Mouse (Mus musculus) liver, adult 2 months (tissue): ENCODE data around the gene Sp9. TPM values are rescaled to one million over a fixed set of nuclear protein-coding genes. Genes with fewer than 3 reads are reported as not detected.

Source experiments
- DNase-seq: peaks from one replicate; pipeline ENCODE4 v3.0.0-alpha.2; 2011; ENCODE audit warnings: low read depth, low spot score; ENCODE audit errors: extremely low read depth
- H3K27ac ChIP-seq: fragments of 200-500 bp; replicated peaks from 2 replicates; pipeline ENCODE4 v1.5.1; 2012; ENCODE audit warnings: low read depth, mild to moderate bottlenecking, control low read depth, inconsistent platforms, low read length; ENCODE audit not compliant: insufficient read depth
- H3K27me3 ChIP-seq: fragments of 200-500 bp; 2 replicates; pipeline ENCODE4 v1.6.1; 2012; ENCODE audit warnings: mild to moderate bottlenecking, moderate library complexity, low read length, inconsistent platforms; ENCODE audit not compliant: control insufficient read depth, insufficient read depth
- H3K36me3 ChIP-seq: fragments of 200-500 bp; 2 replicates; pipeline ENCODE4 v1.6.1; 2012; ENCODE audit warnings: low read length, inconsistent platforms; ENCODE audit not compliant: control insufficient read depth, insufficient read depth
- H3K4me1 ChIP-seq: fragments of 200-500 bp; 2 replicates; pipeline ENCODE4 v1.6.1; 2011; ENCODE audit warnings: low read length; ENCODE audit not compliant: control insufficient read depth, insufficient read depth
- H3K4me3 ChIP-seq: fragments of 200-500 bp; 2 replicates; pipeline ENCODE4 v1.5.1; 2011; ENCODE audit warnings: low read depth, mild to moderate bottlenecking, control low read depth, low read length, moderate library complexity; ENCODE audit not compliant: insufficient read depth
- H3K79me2 ChIP-seq: fragments of 200-500 bp; 2 replicates; pipeline ENCODE4 v1.6.1; 2012; ENCODE audit warnings: inconsistent platforms, mild to moderate bottlenecking, low read length, moderate library complexity; ENCODE audit not compliant: control insufficient read depth, insufficient read depth
- H3K9ac ChIP-seq: fragments of 200-500 bp; 2 replicates; pipeline ENCODE4 v1.6.1; 2012; ENCODE audit warnings: low read depth, mild to moderate bottlenecking, control low read depth, inconsistent platforms, low read length
- CTCF ChIP-seq: fragments of 200-500 bp; IDR thresholded peaks from 2 replicates; pipeline ENCODE4 v1.5.1; 2011; ENCODE audit warnings: low read depth, low read length, control low read depth
- POLR2A ChIP-seq: fragments of 200-500 bp; IDR thresholded peaks from 2 replicates; pipeline ENCODE4 v1.6.1; 2011; ENCODE audit warnings: low read length, control low read depth; ENCODE audit not compliant: insufficient read depth; ENCODE audit errors: extremely low read depth
- WGBS: fragments of 180-500 bp; shearing (Covaris S2); methylation state at CpG from one replicate; pipeline ENCODE4 v1.1.7; 2018; 5-methylcytosine and 5-hydroxymethylcytosine counted together
- polyA plus RNA-seq: library from polyadenylated mRNA; depleted of rRNA; stranded (reverse); fragments of >200 nt; gene quantifications from 2 replicates; pipeline ENCODE4 v1.2.3, GENCODE M21; 2012
- total RNA-seq: library from RNA; depleted of rRNA; stranded (reverse); fragments of >200 nt; gene quantifications from 2 replicates; pipeline ENCODE4 v1.2.3, GENCODE M21; 2014

Sp9 gene
- total and polyA plus RNA-seq, 2 experiments: not detected

DNA sequence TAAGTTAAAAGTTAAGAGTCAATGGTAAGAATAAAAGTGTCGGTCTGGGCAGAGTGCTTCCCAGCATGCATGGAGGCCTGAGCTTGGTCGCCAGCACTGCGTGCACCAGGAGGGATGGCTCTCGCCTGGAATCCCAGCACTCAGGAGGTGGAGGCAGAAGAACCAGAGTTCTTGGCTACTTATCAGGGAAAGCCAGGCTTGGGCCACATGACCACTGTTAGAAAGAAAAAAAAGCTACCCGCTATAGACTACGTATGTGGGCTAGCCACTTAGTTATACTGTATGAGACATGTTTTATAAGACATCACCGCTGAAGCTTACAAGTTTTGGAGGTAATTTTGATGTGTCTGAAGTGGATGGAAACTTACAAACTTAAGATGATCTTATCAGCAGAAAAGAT is 26.4 kb downstream of the Sp9 start:
- TF ChIP-seq CTCF: no peak
- no peak for TF ChIP-seq POLR2A
- no peaks in the 10 kb centered on the region; the same call in 1 of the 2 replicates for H3K79me2 ChIP-seq
- H3K36me3 ChIP-seq: peaks cover 46% of the 10 kb centered on the region
- H3K9ac ChIP-seq: no peak overlapping the region
- H3K4me1 ChIP-seq: no peaks in the 10 kb centered on the region; the same call in 1 of the 2 replicates
- H3K27me3 ChIP-seq: no peaks in the 10 kb centered on the region
- no peak overlapping the region for H3K4me3 ChIP-seq
- no peak overlapping the region for H3K27ac ChIP-seq
- WGBS: 94% methylated on average over 7 of the region's 7 CpGs
- no peak for DNase-seq

DNA sequence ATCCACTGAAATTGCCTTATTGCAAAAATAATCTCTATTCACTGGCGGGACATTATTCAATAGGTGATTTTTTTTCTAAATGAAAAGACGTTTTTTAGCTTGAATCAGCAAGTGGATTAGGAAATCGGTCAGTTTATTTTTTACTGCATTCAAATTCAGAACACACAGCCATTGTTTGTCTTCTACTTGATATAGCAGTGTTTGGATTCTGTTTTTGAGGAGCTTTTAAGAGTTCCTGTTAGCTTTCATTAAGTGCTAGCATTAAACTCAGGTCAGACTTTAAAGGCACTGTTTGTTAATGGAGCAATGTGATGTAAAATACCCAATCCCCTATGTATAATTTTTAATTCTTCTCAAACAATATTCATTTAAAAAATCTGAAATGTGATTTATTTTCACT is 27.1 kb downstream of the Sp9 start:
- Histone ChIP-seq H3K4me3 (no peak overlapping the region), H3K9ac (no peak overlapping the region), H3K27me3 (no peaks in the 10 kb centered on the region), H3K79me2 (no peaks in the 10 kb centered on the region; the same call in 1 of the 2 replicates), H3K27ac (no peak overlapping the region), H3K36me3 (peaks cover 48% of the 10 kb centered on the region), H3K4me1 (no peaks in the 10 kb centered on the region; the same call in 1 of the 2 replicates)
- WGBS: 81% methylated on average over 3 of the region's 3 CpGs
- no peak for DNase-seq
- no peak for TF ChIP-seq POLR2A
- TF ChIP-seq CTCF: no peak

DNA sequence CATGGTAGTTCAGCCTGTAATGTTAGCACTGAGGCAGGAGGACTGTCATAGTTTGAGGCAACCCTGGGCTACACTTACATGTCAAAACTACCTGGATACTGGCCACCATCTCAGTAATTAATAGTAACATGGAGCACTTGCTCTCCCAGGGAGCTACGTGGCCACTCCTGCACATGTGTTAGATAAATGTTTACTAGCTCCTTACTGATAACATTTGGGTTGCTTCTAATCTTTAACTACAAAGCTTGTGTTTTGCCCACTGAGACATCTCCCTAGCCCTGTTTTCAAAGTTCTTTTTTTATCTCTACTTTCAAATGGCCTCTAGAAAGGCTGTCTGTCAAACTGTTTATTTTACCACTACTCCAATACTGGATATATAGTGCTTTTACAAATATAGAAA is 30.3 kb downstream of the Sp9 start:
- no peak for TF ChIP-seq CTCF
- TF ChIP-seq POLR2A: no peak
- Histone ChIP-seq H3K79me2 (no peaks in the 10 kb centered on the region; the same call in 1 of the 2 replicates), H3K27me3 (no peaks in the 10 kb centered on the region), H3K4me3 (no peak overlapping the region), H3K36me3 (peaks cover 56% of the 10 kb centered on the region), H3K9ac (no peak overlapping the region), H3K27ac (no peak overlapping the region), H3K4me1 (no peaks in the 10 kb centered on the region; the same call in 1 of the 2 replicates)
- 37% methylated on average over 1 of the region's 1 CpGs for WGBS
- DNase-seq: no peak

DNA sequence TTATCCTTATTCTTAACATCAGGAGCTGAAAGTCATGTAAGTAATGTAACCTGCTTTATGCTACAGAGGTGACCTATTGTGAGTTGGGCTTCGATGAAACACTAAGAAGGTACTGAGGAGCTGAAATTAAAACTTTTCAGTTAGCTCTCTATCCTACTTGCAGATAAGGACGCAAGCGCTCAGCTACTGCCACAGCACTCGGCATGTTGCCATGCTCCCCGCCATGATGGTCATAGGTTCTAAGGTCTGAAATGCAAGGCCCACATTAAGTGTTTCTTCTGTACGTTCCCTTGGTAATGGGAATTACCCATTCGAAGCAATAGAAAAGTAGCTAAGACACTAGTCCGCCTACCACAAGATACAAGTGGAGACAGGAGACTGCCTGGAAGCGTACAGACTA is 31.0 kb downstream of the Sp9 start:
- H3K36me3 ChIP-seq: peaks cover 58% of the 10 kb centered on the region
- WGBS: 95% methylated on average over 9 of the region's 9 CpGs
- TF ChIP-seq CTCF (no peak), POLR2A (no peak)

DNA sequence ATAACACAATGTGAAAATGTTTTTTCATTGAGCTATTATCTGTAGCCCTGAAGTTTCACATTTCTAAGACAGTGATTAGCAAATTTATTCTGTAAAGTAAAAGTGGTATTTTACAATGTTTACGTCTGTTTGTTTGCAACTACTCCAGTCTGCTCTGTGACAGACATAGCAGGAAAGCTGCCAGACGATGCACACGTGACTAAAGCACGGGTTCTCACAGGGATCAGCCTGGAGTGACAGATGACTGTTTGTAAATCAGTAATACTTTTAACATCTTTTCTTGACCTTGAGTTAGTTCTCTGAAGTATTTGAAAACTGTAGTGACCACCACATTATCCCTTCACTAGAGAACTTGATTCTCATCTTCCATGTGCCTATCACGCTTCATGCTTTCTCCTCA is 32.8 kb downstream of the Sp9 start:
- H3K4me1 ChIP-seq: no peaks in the 10 kb centered on the region; the same call in 1 of the 2 replicates
- no peak overlapping the region for H3K27ac ChIP-seq
- DNase-seq: no peak
- no peak overlapping the region for H3K9ac ChIP-seq
- WGBS: 92% methylated on average over 5 of the region's 5 CpGs
- no peaks in the 10 kb centered on the region for H3K27me3 ChIP-seq
- H3K4me3 ChIP-seq: no peak overlapping the region
- no peaks in the 10 kb centered on the region; the same call in 1 of the 2 replicates for H3K79me2 ChIP-seq
- no peak for TF ChIP-seq CTCF
- TF ChIP-seq POLR2A: no peak
- H3K36me3 ChIP-seq: peaks cover 56% of the 10 kb centered on the region

More for the DNA sequence above, 31.0 kb downstream of the Sp9 start:
- Histone ChIP-seq H3K27ac (no peak overlapping the region), H3K79me2 (no peaks in the 10 kb centered on the region; the same call in 1 of the 2 replicates), H3K27me3 (no peaks in the 10 kb centered on the region), H3K4me1 (no peaks in the 10 kb centered on the region; the same call in 1 of the 2 replicates), H3K9ac (no peak overlapping the region), H3K4me3 (no peak overlapping the region)
- no peak for DNase-seq

DNA sequence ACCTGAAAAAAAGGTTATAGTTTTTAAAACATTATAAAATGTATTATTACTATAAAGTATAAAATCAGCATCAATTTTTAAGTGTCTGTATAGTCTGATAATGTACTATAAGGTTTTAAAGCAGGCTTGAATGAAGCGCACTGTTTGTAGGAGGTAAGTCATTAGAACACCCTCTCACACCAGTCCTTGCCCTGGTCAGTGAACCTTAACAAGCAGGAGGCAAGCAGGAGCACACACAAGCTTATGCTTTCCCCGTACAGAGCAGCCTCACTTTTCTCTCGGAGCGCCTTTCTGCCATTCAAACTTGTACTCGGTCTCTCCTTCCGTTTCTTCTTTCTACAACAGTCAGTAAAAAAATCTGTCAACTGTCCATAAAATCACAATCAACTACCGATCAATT is 34.3 kb downstream of the Sp9 start:
- Histone ChIP-seq H3K36me3 (peaks cover 59% of the 10 kb centered on the region), H3K79me2 (no peaks in the 10 kb centered on the region; the same call in 1 of the 2 replicates), H3K4me3 (no peak overlapping the region), H3K27me3 (no peaks in the 10 kb centered on the region), H3K4me1 (no peaks in the 10 kb centered on the region; the same call in 1 of the 2 replicates), H3K27ac (no peak overlapping the region), H3K9ac (no peak overlapping the region)
- whole genome bisulfite sequencing: 95% methylated on average over 7 of the region's 7 CpGs
- no peak for DNase-seq
- TF ChIP-seq POLR2A: no peak
- TF ChIP-seq CTCF: no peak
